In genomic region chr3:136444598-136444997, GRCm38 (mm10) we compare ENCODE assay signal across 15 mouse cellular contexts.
"Had no signal": no experiment of that assay in that cellular context is flagged by ENCODE, and none has a peak within 500 bp of the region (broad histone marks: within the 10 kb centered on the region; RNA-seq: fewer than 3 reads in every experiment).

No protein-coding gene starts in this region.

- H3K9me3 ChIP-seq: kidney, embryonic 15.5 days; limb, embryonic 13.5 days; liver, embryonic 15.5 days; midbrain, embryonic 10.5 days; neural tube, embryonic 13.5 days had no signal

- H3K36me3 ChIP-seq: kidney, embryonic 15.5 days; limb, embryonic 13.5 days; liver, embryonic 15.5 days; midbrain, embryonic 10.5 days; neural tube, embryonic 13.5 days had no signal

- ATAC-seq: lung, postnatal 0 days had no signal

- DNase-seq: kidney, adult 2 months; kidney, postnatal 14 days; lung, adult 2 months; lung, postnatal 36 days; midbrain, embryonic 14.5 days; retina, postnatal 1 day; right cerebral cortex, postnatal 14 days; thymus, postnatal 36 days had no signal

- H3K4me1 ChIP-seq: kidney, embryonic 15.5 days; limb, embryonic 13.5 days; liver, embryonic 15.5 days; midbrain, embryonic 10.5 days; neural tube, embryonic 13.5 days had no signal

- H3K9ac ChIP-seq: kidney, embryonic 15.5 days; limb, embryonic 13.5 days; liver, embryonic 15.5 days; neural tube, embryonic 13.5 days had no signal

- H3K4me2 ChIP-seq: kidney, embryonic 15.5 days; limb, embryonic 13.5 days; liver, embryonic 11.5 days; liver, embryonic 15.5 days; neural tube, embryonic 13.5 days had no signal

- H3K27ac ChIP-seq: kidney, embryonic 15.5 days; limb, embryonic 13.5 days; liver, embryonic 15.5 days; midbrain, embryonic 10.5 days; neural tube, embryonic 13.5 days had no signal

- H3K4me3 ChIP-seq: kidney, embryonic 15.5 days; limb, embryonic 13.5 days; liver, embryonic 15.5 days; midbrain, embryonic 10.5 days; neural tube, embryonic 13.5 days had no signal

- H3K27me3 ChIP-seq: kidney, embryonic 15.5 days; liver, embryonic 15.5 days; neural tube, embryonic 13.5 days had no signal
